Mouse (Mus musculus): ENCODE measurements around the gene Ttc19.
A peak's percentile ranks its signal among the peaks of the same experiment; 100 is the strongest.

- peak; percentile 82 for TF ChIP-seq CTCF (IDR thresholded peaks at IDR 0.05)
- no peak for TF ChIP-seq EP300 (IDR thresholded peaks at IDR 0.05)
Observed at GRCm38 (mm10) chr11:62280675-62281600, at the start of gene Ttc19, which contains the start of gene Zswim7.

Measured in lung, postnatal 0 days (tissue).